ENCODE assay signal across 8 mouse cellular contexts in the genomic region with DNA sequence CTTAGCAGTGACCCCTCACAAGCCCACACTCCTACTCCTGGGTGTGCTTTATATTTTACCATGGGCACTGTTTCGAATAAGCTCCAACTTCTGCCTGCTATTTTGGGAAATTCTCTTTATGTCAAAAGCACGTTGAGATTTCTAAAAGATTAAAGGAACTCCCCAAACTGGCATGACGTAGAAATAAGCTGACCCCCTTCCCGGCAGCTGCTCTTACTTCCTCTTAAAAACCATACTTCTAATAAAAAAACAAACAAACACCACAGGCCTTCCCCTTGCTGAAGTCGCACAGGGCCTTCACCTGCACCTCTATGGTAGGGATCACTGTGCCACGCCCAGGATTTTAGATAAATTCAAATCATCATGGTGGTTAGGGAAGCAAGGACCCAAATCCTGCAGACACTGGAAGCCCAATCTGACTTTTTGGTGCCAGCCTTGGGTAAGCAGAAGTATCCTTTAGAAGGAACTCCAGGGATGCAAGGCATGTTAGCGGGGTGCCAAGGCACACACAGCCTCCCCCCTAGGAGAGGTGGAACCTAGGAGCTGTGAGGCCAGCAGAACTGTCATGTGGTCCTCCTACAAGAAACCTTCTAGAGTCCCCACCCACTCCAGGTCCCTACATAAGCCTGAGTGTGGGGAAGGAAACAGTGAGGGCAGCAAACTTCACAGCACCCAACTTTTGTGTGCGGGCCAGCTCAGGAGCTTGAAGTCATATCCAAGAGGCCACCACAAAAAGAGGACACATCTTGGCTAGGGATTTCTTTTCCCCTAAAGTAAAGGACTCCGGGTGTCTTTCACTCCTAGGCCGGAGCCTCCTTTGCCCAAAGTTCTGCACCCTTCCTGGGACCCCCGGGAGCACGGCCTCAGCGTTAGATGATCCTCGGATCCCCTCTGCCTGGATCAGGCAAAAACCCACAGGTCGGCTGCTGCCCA. TPM values are rescaled to one million over a fixed set of nuclear protein-coding genes. Genes with fewer than 3 reads are reported as not detected.
DNase-seq lines count a peak whose midpoint lies in the region; ATAC-seq lines count a peak whose summit lies in the region.

No protein-coding gene starts in this region.

- no peak for ATAC-seq in embryonic facial prominence, embryonic 15.5 days (ENCODE audit: insufficient number of reproducible peaks, low FRiP score, low TSS enrichment, low read depth)

- intact Hi-C loops in heart, postnatal 25 days (cut with DNase I): no loop called here

- peak; percentile 59 to 65 for DNase-seq in heart, adult 18-20 months
- DNase-seq in heart, postnatal 25 days (ENCODE audit: low spot score): no peak
- no peak for DNase-seq in limb, embryonic 10.5 days (ENCODE audit: low spot score)
- DNase-seq in monocyte, adult 2 months (ENCODE audit: low read depth in 1 of 2, low spot score in 2 of 2): peak; percentile 33 to 57
- DNase-seq in layer of hippocampus, adult 11-12 months (ENCODE audit: low spot score): no peak
- DNase-seq in right cerebral cortex, postnatal 25 days: no peak
- no peak for DNase-seq in adrenal gland, postnatal 14 days

- no peaks in the 10 kb centered on the region for H3K27me3 ChIP-seq in embryonic facial prominence, embryonic 15.5 days
- no peaks in the 10 kb centered on the region for H3K27me3 ChIP-seq in limb, embryonic 10.5 days (ENCODE audit: low read depth, poor library complexity, severe bottlenecking)

- H3K4me3 ChIP-seq in embryonic facial prominence, embryonic 15.5 days (replicated peaks): peak overlapping the region; percentile 66
- peak overlapping the region; percentile 69 for H3K4me3 ChIP-seq in limb, embryonic 10.5 days

- H3K4me2 ChIP-seq in embryonic facial prominence, embryonic 15.5 days (replicated peaks): peak overlapping the region; percentile 82

- H3K9me3 ChIP-seq in embryonic facial prominence, embryonic 15.5 days (replicated peaks): no peaks in the 10 kb centered on the region
- H3K9me3 ChIP-seq in limb, embryonic 10.5 days (replicated peaks): no peaks in the 10 kb centered on the region

- peak overlapping the region; percentile 98 for H3K27ac ChIP-seq in embryonic facial prominence, embryonic 15.5 days (replicated peaks)
- H3K27ac ChIP-seq in limb, embryonic 10.5 days: peak overlapping the region; percentile 91; the same call in 1 of the 2 replicates

- H3K4me1 ChIP-seq in embryonic facial prominence, embryonic 15.5 days: peaks cover 68% of the 10 kb centered on the region
- peaks cover 76% of the 10 kb centered on the region for H3K4me1 ChIP-seq in limb, embryonic 10.5 days

- peaks cover 17% of the 10 kb centered on the region for H3K36me3 ChIP-seq in embryonic facial prominence, embryonic 15.5 days
- peaks cover 33% of the 10 kb centered on the region for H3K36me3 ChIP-seq in limb, embryonic 10.5 days

- 41% methylated on average over 15 of the region's 15 CpGs for WGBS in embryonic facial prominence, embryonic 15.5 days
- 66% methylated on average over 15 of the region's 15 CpGs for WGBS in limb, embryonic 10.5 days

- peak overlapping the region; percentile 74 for H3K9ac ChIP-seq in embryonic facial prominence, embryonic 15.5 days

RNA-seq across cellular contexts. Expression of gene Gm45717, which starts 1.7 kb away (rescaled TPM):
- not detected for total RNA-seq in heart, adult 18-20 months (2021)
- not detected for total RNA-seq in heart, postnatal 25 days (2021)
- polyA plus RNA-seq in embryonic facial prominence, embryonic 15.5 days (2015; fragmentation: Nextera tagmentation; extraction: Ambion mirVana): 0.96 TPM in 1 of 2 replicates, not detected in the other
- polyA plus RNA-seq in limb, embryonic 10.5 days (2016; fragmentation: Nextera tagmentation; extraction: Ambion mirVana): not detected in 2 replicates
- 1.1 TPM in 1 of 2 replicates, not detected in the other for total RNA-seq in adrenal gland, postnatal 14 days (2021)

RNA-seq across cellular contexts. Expression of gene Ifitm2, which starts 1.7 kb away (rescaled TPM):
- total RNA-seq in heart, adult 18-20 months (2021): 10 to 100 TPM; 98.8 to 99.4 TPM
- 100 to 1,000 TPM in 1 of 2 experiments, 10 to 100 TPM in 1; 96.7 to 116 TPM for total RNA-seq in heart, postnatal 25 days (2021)
- 1,542 and 1,589 TPM in 2 replicates for polyA plus RNA-seq in embryonic facial prominence, embryonic 15.5 days (2015; fragmentation: Nextera tagmentation; extraction: Ambion mirVana)
- 904 and 922 TPM in 2 replicates for polyA plus RNA-seq in limb, embryonic 10.5 days (2016; fragmentation: Nextera tagmentation; extraction: Ambion mirVana)
- total RNA-seq in adrenal gland, postnatal 14 days (2021): 458 and 515 TPM in 2 replicates

RNA-seq across cellular contexts. Expression of gene Ifitm5, which starts 4.0 kb away (rescaled TPM):
- under 1 TPM in 1 of 2 experiments, not detected in 1; 0.46 TPM for total RNA-seq in heart, adult 18-20 months (2021)
- total RNA-seq in heart, postnatal 25 days (2021): under 1 TPM; 0.47 to 0.59 TPM
- 110 and 112 TPM in 2 replicates for polyA plus RNA-seq in embryonic facial prominence, embryonic 15.5 days (2015; fragmentation: Nextera tagmentation; extraction: Ambion mirVana)
- polyA plus RNA-seq in limb, embryonic 10.5 days (2016; fragmentation: Nextera tagmentation; extraction: Ambion mirVana): 4.2 and 5.9 TPM in 2 replicates
- 0.63 and 1.4 TPM in 2 replicates for total RNA-seq in adrenal gland, postnatal 14 days (2021)

RNA-seq across cellular contexts. Expression of gene Pgghg, which starts 12.9 kb away (rescaled TPM):
- 1 to 10 TPM; 3.5 to 4.3 TPM for total RNA-seq in heart, adult 18-20 months (2021)
- total RNA-seq in heart, postnatal 25 days (2021): 1 to 10 TPM; 4.6 to 5.2 TPM
- polyA plus RNA-seq in embryonic facial prominence, embryonic 15.5 days (2015; fragmentation: Nextera tagmentation; extraction: Ambion mirVana): 26.3 and 29.0 TPM in 2 replicates
- 11.4 and 15.4 TPM in 2 replicates for polyA plus RNA-seq in limb, embryonic 10.5 days (2016; fragmentation: Nextera tagmentation; extraction: Ambion mirVana)
- 26.9 and 28.9 TPM in 2 replicates for total RNA-seq in adrenal gland, postnatal 14 days (2021)

RNA-seq across cellular contexts. Expression of gene Ifitm1, which starts 13.0 kb away (rescaled TPM):
- 1 to 10 TPM; 2.6 to 8.3 TPM for total RNA-seq in heart, adult 18-20 months (2021)
- 1 to 10 TPM; 1.6 to 2.8 TPM for total RNA-seq in heart, postnatal 25 days (2021)
- 126 and 137 TPM in 2 replicates for polyA plus RNA-seq in embryonic facial prominence, embryonic 15.5 days (2015; fragmentation: Nextera tagmentation; extraction: Ambion mirVana)
- polyA plus RNA-seq in limb, embryonic 10.5 days (2016; fragmentation: Nextera tagmentation; extraction: Ambion mirVana): 27.9 and 43.1 TPM in 2 replicates
- 7.3 and 13.5 TPM in 2 replicates for total RNA-seq in adrenal gland, postnatal 14 days (2021)

Comparison
In these comparisons a context has a peak if more than half of its experiments do, and no peak if none do; other contexts are left out.
1. DNase-seq: peak in heart, adult 18-20 months (2 of 2) and monocyte, adult 2 months (2 of 2); none in heart, postnatal 25 days (single experiment), limb, embryonic 10.5 days (single experiment), layer of hippocampus, adult 11-12 months (single experiment), right cerebral cortex, postnatal 25 days (single experiment) and adrenal gland, postnatal 14 days (single experiment).